Mouse (Mus musculus): ENCODE measurements around the gene Slc7a8.
A peak's percentile ranks its signal among the peaks of the same experiment; 100 is the strongest.

Gene Slc7a8

GRCm38 (mm10) chr14:54781610-54782365, at the start of gene Slc7a8:
Gene Slc7a8 (minus strand): TSS chr14:54781946.
- no peak for DNase-seq (ENCODE audit: low spot score)

- no peak for DNase-seq (ENCODE audit: low spot score)
These were observed 42.0 kb upstream of the Slc7a8 start for GRCm38 (mm10) chr14:54823716-54824115.

GRCm38 (mm10) chr14:54822301-54822700, 40.6 kb upstream of the Slc7a8 start:
- no peak for DNase-seq (ENCODE audit: low spot score)

GRCm38 (mm10) chr14:54817791-54818190, 36.0 kb upstream of the Slc7a8 start:
- peak; percentile 12 for DNase-seq (ENCODE audit: low spot score)

GRCm38 (mm10) chr14:54815737-54816136, 34.0 kb upstream of the Slc7a8 start:
- no peak for DNase-seq (ENCODE audit: low spot score)

- no peak for DNase-seq (ENCODE audit: low spot score)
These were observed 32.2 kb upstream of the Slc7a8 start, which contains the start of gene Rnf212b for GRCm38 (mm10) chr14:54813991-54814390. Gene Rnf212b (plus strand): TSS chr14:54814141.

GRCm38 (mm10) chr14:54809668-54810033, 27.9 kb upstream of the Slc7a8 start:
- no peak for DNase-seq (ENCODE audit: low spot score)

GRCm38 (mm10) chr14:54808718-54809667, 27.2 kb upstream of the Slc7a8 start:
- peak; percentile 2 for DNase-seq (ENCODE audit: low spot score)

GRCm38 (mm10) chr14:54806124-54806523, 24.4 kb upstream of the Slc7a8 start:
- no peak for DNase-seq (ENCODE audit: low spot score)

GRCm38 (mm10) chr14:54802428-54802827, 20.7 kb upstream of the Slc7a8 start:
- no peak for DNase-seq (ENCODE audit: low spot score)

GRCm38 (mm10) chr14:54799686-54800085, 17.9 kb upstream of the Slc7a8 start:
- DNase-seq (ENCODE audit: low spot score): no peak

GRCm38 (mm10) chr14:54796760-54797159, 15.0 kb upstream of the Slc7a8 start:
- no peak for DNase-seq (ENCODE audit: low spot score)

GRCm38 (mm10) chr14:54795901-54796300, 14.2 kb upstream of the Slc7a8 start:
- DNase-seq (ENCODE audit: low spot score): no peak

GRCm38 (mm10) chr14:54793894-54794830, 12.4 kb upstream of the Slc7a8 start:
- DNase-seq (ENCODE audit: low spot score): no peak

- no peak for DNase-seq (ENCODE audit: low spot score)
These were observed 11.6 kb upstream of the Slc7a8 start for GRCm38 (mm10) chr14:54793351-54793750.

GRCm38 (mm10) chr14:54792166-54792565, 10.4 kb upstream of the Slc7a8 start:
- DNase-seq (ENCODE audit: low spot score): no peak

GRCm38 (mm10) chr14:54788231-54788630, 6.5 kb upstream of the Slc7a8 start:
- DNase-seq (ENCODE audit: low spot score): no peak

GRCm38 (mm10) chr14:54787226-54787625, 5.5 kb upstream of the Slc7a8 start:
- no peak for DNase-seq (ENCODE audit: low spot score)

- DNase-seq (ENCODE audit: low spot score): peak; percentile 4
These were observed 4.7 kb upstream of the Slc7a8 start for GRCm38 (mm10) chr14:54786489-54786888.

GRCm38 (mm10) chr14:54785898-54786297, 4.2 kb upstream of the Slc7a8 start:
- peak; percentile 30 for DNase-seq (ENCODE audit: low spot score)

GRCm38 (mm10) chr14:54782971-54783370, 1.2 kb upstream of the Slc7a8 start:
- DNase-seq (ENCODE audit: low spot score): no peak
